Mouse (Mus musculus) embryonic facial prominence, embryonic 12.5 days (tissue): Measurements from ENCODE around the gene Havcr2. TPM values are rescaled to one million over a fixed set of nuclear protein-coding genes. Genes with fewer than 3 reads are reported as not detected.

Source experiments
- polyA plus RNA-seq: library from polyadenylated mRNA; unstranded; fragments of >200 nt; fragmentation: Nextera tagmentation; extraction: Ambion mirVana; gene quantifications from 2 replicates; pipeline ENCODE4 v1.2.1, GENCODE M21; 2016

Gene Havcr2
- polyA plus RNA-seq, 1 experiment from 2014 or later = 0.10 TPM

Other genes with a start within 250 kb of the Havcr2 start
- 0.12 and 0.19 TPM in 2 replicates for gene Fndc9, start 219.4 kb upstream of the Havcr2 start, polyA plus RNA-seq
- gene Cyfip2, start 142.1 kb upstream of the Havcr2 start, polyA plus RNA-seq = 16.0 and 19.2 TPM in 2 replicates
- gene Itk, start 65.4 kb upstream of the Havcr2 start, polyA plus RNA-seq = 0.14 TPM in 1 of 2 replicates, not detected in the other
- gene Fam71b, start 58.4 kb upstream of the Havcr2 start, polyA plus RNA-seq = not detected in 2 replicates
- gene Med7, start 18.0 kb upstream of the Havcr2 start, polyA plus RNA-seq = 82.5 and 91.6 TPM in 2 replicates
- gene Gm12169, start 69.3 kb downstream of the Havcr2 start, polyA plus RNA-seq = not detected in 2 replicates
- not detected in 2 replicates for gene BC053393, start 116.6 kb downstream of the Havcr2 start, polyA plus RNA-seq
- not detected in 2 replicates for gene Dppa1, start 174.3 kb downstream of the Havcr2 start, polyA plus RNA-seq